Mouse (Mus musculus) kidney, postnatal 0 days (tissue): ENCODE results near the gene Ltbp4. TPM values are rescaled to one million over a fixed set of nuclear protein-coding genes. Genes with fewer than 3 reads are reported as not detected.

Experiments
- ATAC-seq: fragments of 200-750 bp; cut with Nextera tagmentation; replicated peaks from 2 replicates; pipeline ENCODE4 v1.8.0; 2017; ENCODE audit warnings: low read depth, moderate number of reproducible peaks, moderate TSS enrichment, moderate library complexity; ENCODE audit not compliant: low FRiP score
- DNase-seq: peaks from one replicate; pipeline ENCODE4 v3.0.0-alpha.2; 2016; ENCODE audit warnings: low spot score
- H3K27ac ChIP-seq: fragments of 300-500 bp; sonication (generic); 2 replicates; pipeline ENCODE4 v1.5.1; 2014; ENCODE audit warnings: mild to moderate bottlenecking
- H3K27me3 ChIP-seq: fragments of 300-500 bp; sonication (generic); 2 replicates; pipeline ENCODE4 v1.6.1; 2014; ENCODE audit warnings: low read length, mixed read lengths; ENCODE audit not compliant: insufficient read depth
- H3K36me3 ChIP-seq: fragments of 300-500 bp; sonication (generic); 2 replicates; pipeline ENCODE4 v1.6.1; 2014; ENCODE audit warnings: low read length, mixed read lengths; ENCODE audit not compliant: insufficient read depth
- H3K4me1 ChIP-seq: fragments of 300-500 bp; sonication (generic); replicated peaks from 2 replicates; pipeline ENCODE4 v1.6.1; 2014; ENCODE audit warnings: antibody characterized with exemption, low read length, mixed read lengths; ENCODE audit not compliant: insufficient read depth
- H3K4me2 ChIP-seq: fragments of 300-500 bp; sonication (generic); 2 replicates; pipeline ENCODE4 v1.6.1; 2014; ENCODE audit warnings: mild to moderate bottlenecking, low read length, moderate library complexity, mixed read lengths
- H3K4me3 ChIP-seq: fragments of 300-500 bp; sonication (generic); replicated peaks from 2 replicates; pipeline ENCODE4 v1.5.1; 2014; ENCODE audit warnings: low read depth, low read length
- H3K9ac ChIP-seq: fragments of 300-500 bp; sonication (generic); 2 replicates; pipeline ENCODE4 v1.6.1; 2014; ENCODE audit warnings: low read depth, low read length
- H3K9me3 ChIP-seq: fragments of 300-500 bp; sonication (generic); replicated peaks from 2 replicates; pipeline ENCODE4 v1.6.1; 2016; ENCODE audit warnings: low read length, inconsistent platforms, mixed read lengths
- CTCF ChIP-seq: IDR thresholded peaks from 2 replicates; pipeline ENCODE4 v1.5.1; 2016; ENCODE audit warnings: antibody characterized with exemption, low read depth, mild to moderate bottlenecking, moderate library complexity
- WGBS: fragments of 180-500 bp; shearing (Covaris S2); extraction: QIAGEN DNeasy Blood & Tissue Kit; methylation state at CpG from one replicate; pipeline ENCODE4 v1.1.7; 2014; 5-methylcytosine and 5-hydroxymethylcytosine counted together
- polyA plus RNA-seq: library from polyadenylated mRNA; unstranded; fragments of >200 nt; fragmentation: Nextera tagmentation; extraction: Ambion mirVana; gene quantifications from 2 replicates; pipeline ENCODE4 v1.2.1, GENCODE M21; 2015

The Ltbp4 gene
- polyA plus RNA-seq, 1 experiment from 2014 or later, result 41.7 TPM

DNA sequence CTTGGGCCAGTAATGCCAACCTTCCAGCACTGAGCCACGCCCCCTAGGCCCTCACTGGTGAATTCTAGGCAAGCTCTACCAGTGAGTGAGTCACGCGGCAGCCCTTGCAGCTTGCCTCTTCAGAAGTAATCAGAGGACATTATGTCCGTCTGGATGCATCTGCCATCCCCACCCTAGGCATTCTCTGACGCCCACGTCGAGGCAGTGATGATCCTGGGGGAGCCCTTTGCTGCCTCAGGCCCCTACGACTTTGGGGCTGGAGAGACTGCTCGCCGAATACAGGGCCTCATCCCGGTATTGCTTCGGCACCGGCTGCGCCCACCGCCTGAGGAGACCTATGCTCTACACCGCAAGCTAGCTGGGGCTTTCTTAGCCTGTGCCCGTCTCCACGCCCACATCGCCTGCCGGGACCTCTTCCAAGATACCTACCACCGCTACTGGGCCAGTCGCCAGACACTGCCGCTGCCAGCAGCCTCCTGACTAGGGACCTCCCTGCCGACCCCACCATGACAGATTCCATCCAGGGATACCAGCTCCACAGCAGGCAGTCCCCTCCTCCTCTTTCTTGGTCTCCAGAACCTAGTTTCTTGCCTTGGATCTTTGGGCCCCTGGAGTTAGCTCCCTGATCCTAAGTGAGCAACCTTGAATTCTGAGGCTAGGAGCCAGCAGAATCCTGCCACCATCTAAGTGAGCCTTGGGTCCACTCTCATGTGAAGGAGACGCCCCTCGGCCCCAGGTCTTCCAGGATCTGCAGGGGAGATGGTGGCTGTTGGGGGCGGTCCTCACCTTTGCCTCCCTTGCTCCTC lies 80.2 kb downstream of the Ltbp4 start:
- H3K4me3 ChIP-seq, result no peak overlapping the region
- H3K9me3 ChIP-seq, result no peaks in the 10 kb centered on the region
- H3K4me2 ChIP-seq, result peak overlapping the region; percentile 90
- H3K4me1 ChIP-seq, result peaks cover 9% of the 10 kb centered on the region; the same call in 1 of the 2 replicates
- H3K27me3 ChIP-seq, result no peaks in the 10 kb centered on the region
- no peak for ATAC-seq
- H3K9ac ChIP-seq, result 0 out of 2 replicates have a peak overlapping the region, but pooled peaks have one; percentile 35
- TF ChIP-seq CTCF, result no peak
- WGBS, result 33% methylated on average over 27 of the region's 27 CpGs
- no peak for DNase-seq
- 0 out of 2 replicates have a peak overlapping the region, but pooled peaks have one; percentile 36 for H3K27ac ChIP-seq
- 0 out of 2 replicates have a peak, but pooled peaks cover 8% of the 10 kb centered on the region for H3K36me3 ChIP-seq

DNA sequence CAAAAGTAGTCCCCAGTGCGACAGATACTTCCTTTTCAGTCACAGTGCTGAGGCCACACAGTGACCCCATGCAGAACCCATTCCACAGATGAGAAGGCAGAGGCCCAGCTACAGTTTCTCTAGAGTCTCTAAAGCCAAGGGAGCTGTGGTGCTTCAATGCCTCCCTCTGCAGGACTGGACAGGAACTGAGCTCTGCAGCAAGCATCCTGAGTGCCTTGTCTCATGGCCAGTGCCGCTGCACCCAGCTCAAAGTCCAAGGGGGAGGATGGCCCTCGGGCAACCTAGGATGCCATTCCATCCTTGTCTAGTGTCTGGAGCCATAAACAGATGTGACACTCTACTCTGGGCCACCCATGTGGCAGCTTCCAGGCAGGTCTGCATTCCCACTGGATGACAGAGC lies 81.8 kb downstream of the Ltbp4 start:
- DNase-seq (no peak), ATAC-seq (0 out of 2 replicates have a peak, but pooled peaks have one; percentile 2)
- no peak overlapping the region for H3K9ac ChIP-seq
- peak; percentile 63 for TF ChIP-seq CTCF
- 0 out of 2 replicates have a peak, but pooled peaks cover 5% of the 10 kb centered on the region for H3K36me3 ChIP-seq
- no peaks in the 10 kb centered on the region for H3K9me3 ChIP-seq
- no peak overlapping the region for H3K27ac ChIP-seq
- no peaks in the 10 kb centered on the region for H3K27me3 ChIP-seq
- H3K4me2 ChIP-seq, result no peak overlapping the region
- no peak overlapping the region for H3K4me3 ChIP-seq
- WGBS, result 60% methylated on average over 3 of the region's 3 CpGs
- peaks cover 9% of the 10 kb centered on the region; the same call in 1 of the 2 replicates for H3K4me1 ChIP-seq

Other genes starting within 250 kb of the Ltbp4 start
- gene Cyp2f2, start 217.8 kb downstream of the Ltbp4 start, polyA plus RNA-seq, result 0.29 TPM in 1 of 2 replicates, not detected in the other
- not detected in 2 replicates for gene Cyp2t4, start 184.0 kb downstream of the Ltbp4 start, polyA plus RNA-seq
- gene Egln2, start 170.9 kb downstream of the Ltbp4 start, polyA plus RNA-seq, result 64.4 and 65.4 TPM in 2 replicates
- gene Rab4b, start 158.8 kb downstream of the Ltbp4 start, polyA plus RNA-seq, result 74.0 and 75.0 TPM in 2 replicates
- gene Gm21983, start 156.6 kb downstream of the Ltbp4 start, polyA plus RNA-seq, result 0.30 and 0.54 TPM in 2 replicates
- 17.6 and 23.5 TPM in 2 replicates for gene Mia, start 156.5 kb downstream of the Ltbp4 start, polyA plus RNA-seq
- 2.2 and 3.1 TPM in 2 replicates for gene BC024978, start 141.9 kb downstream of the Ltbp4 start, polyA plus RNA-seq
- gene Snrpa, start 141.4 kb downstream of the Ltbp4 start, polyA plus RNA-seq, result 160 and 174 TPM in 2 replicates
- 3.4 and 3.6 TPM in 2 replicates for gene Itpkc, start 109.0 kb downstream of the Ltbp4 start, polyA plus RNA-seq
- 20.8 and 22.0 TPM in 2 replicates for gene Coq8b, start 104.7 kb downstream of the Ltbp4 start, polyA plus RNA-seq
- gene Numbl, start 79.3 kb downstream of the Ltbp4 start, polyA plus RNA-seq, result 12.6 and 13.0 TPM in 2 replicates
- 34.1 and 40.2 TPM in 2 replicates for gene Shkbp1, start 18.3 kb upstream of the Ltbp4 start, polyA plus RNA-seq
- gene Gm20479, start 19.7 kb upstream of the Ltbp4 start, polyA plus RNA-seq, result 0.57 TPM in 1 of 2 replicates, not detected in the other
- gene Sptbn4, start 110.0 kb upstream of the Ltbp4 start, polyA plus RNA-seq, result 0.17 and 0.28 TPM in 2 replicates
- 33.4 and 40.1 TPM in 2 replicates for gene Blvrb, start 110.3 kb upstream of the Ltbp4 start, polyA plus RNA-seq
- 24.0 and 25.3 TPM in 2 replicates for gene Sertad3, start 136.1 kb upstream of the Ltbp4 start, polyA plus RNA-seq
- 41.6 and 44.3 TPM in 2 replicates for gene Sertad1, start 149.2 kb upstream of the Ltbp4 start, polyA plus RNA-seq
- 4.1 and 4.7 TPM in 2 replicates for gene Prx, start 161.6 kb upstream of the Ltbp4 start, polyA plus RNA-seq
- gene Hipk4, start 185.6 kb upstream of the Ltbp4 start, polyA plus RNA-seq, result 0.45 and 0.57 TPM in 2 replicates
- gene Pld3, start 215.5 kb upstream of the Ltbp4 start, polyA plus RNA-seq, result 109 and 118 TPM in 2 replicates
- 20.1 and 20.9 TPM in 2 replicates for gene 2310022A10Rik, start 215.5 kb upstream of the Ltbp4 start, polyA plus RNA-seq